Mouse (Mus musculus): ENCODE results near the gene Slc22a4. TPM values are rescaled to one million over a fixed set of nuclear protein-coding genes. Genes with fewer than 3 reads are reported as not detected.
"Not testable (repeated sequence)": the region's sequence is repeated elsewhere in the genome, so short reads cannot be mapped to it uniquely, and the experiment has no call there.

Gene Slc22a4
- polyA plus RNA-seq, 1 experiment from 2014 or later: 2.3 TPM

DNA sequence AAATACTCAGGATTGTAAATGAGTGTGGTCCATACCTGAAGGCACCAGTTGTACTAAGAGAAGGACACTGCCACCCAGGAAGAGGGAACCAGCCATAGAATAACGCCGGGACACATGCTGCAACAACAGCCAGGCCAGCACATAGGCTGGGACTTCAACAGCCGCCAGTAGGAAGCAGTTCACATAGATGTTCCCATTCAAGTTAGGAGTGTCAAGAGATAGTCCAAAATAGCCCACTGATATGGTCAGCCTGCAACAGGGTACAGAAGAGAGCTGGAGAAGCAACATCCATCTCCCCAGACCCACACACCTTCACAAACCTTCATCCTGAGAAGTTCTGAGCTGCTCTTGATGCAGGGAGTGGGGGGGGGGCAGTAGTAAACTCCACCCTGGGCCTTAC lies 73.2 kb downstream of the Slc22a4 start:
- 89% methylated on average over 3 of the region's 3 CpGs for WGBS

GRCm38 (mm10) chr11:53950133-53950532 lies 77.8 kb downstream of the Slc22a4 start:
- ATAC-seq (ENCODE audit: low read depth); H3K4me3 ChIP-seq (ENCODE audit: low read depth, low read length); H3K27me3 ChIP-seq (replicated peaks; ENCODE audit: control insufficient read depth, insufficient read depth, low read length); H3K36me3 ChIP-seq (ENCODE audit: control insufficient read depth, insufficient read depth, low read length); H3K4me1 ChIP-seq (ENCODE audit: control insufficient read depth, insufficient read depth, low read length); H3K9me3 ChIP-seq (ENCODE audit: control insufficient read depth, low read length); H3K4me2 ChIP-seq (ENCODE audit: low read depth, low read length); DNase-seq (ENCODE audit: low spot score); H3K27ac ChIP-seq (replicated peaks; ENCODE audit: low read depth, low read length); H3K9ac ChIP-seq (ENCODE audit: low read depth, low read length): not testable (repeated sequence)
- no CpG with 5 or more reads among the region's 3 CpGs for WGBS

More for the DNA sequence above, 73.2 kb downstream of the Slc22a4 start:
- no peaks in the 10 kb centered on the region for H3K36me3 ChIP-seq (ENCODE audit: control insufficient read depth, insufficient read depth, low read length)
- no peak for ATAC-seq (ENCODE audit: low read depth)
- H3K9me3 ChIP-seq (ENCODE audit: control insufficient read depth, low read length): no peaks in the 10 kb centered on the region
- H3K9ac ChIP-seq (ENCODE audit: low read depth, low read length): no peak overlapping the region
- no peak for DNase-seq (ENCODE audit: low spot score)
- no peaks in the 10 kb centered on the region for H3K4me1 ChIP-seq (ENCODE audit: control insufficient read depth, insufficient read depth, low read length)
- H3K4me2 ChIP-seq (ENCODE audit: low read depth, low read length): no peak overlapping the region
- H3K27me3 ChIP-seq (replicated peaks; ENCODE audit: control insufficient read depth, insufficient read depth, low read length): no peaks in the 10 kb centered on the region
- no peak overlapping the region for H3K27ac ChIP-seq (replicated peaks; ENCODE audit: low read depth, low read length)
- H3K4me3 ChIP-seq (ENCODE audit: low read depth, low read length): no peak overlapping the region

Other genes starting within 250 kb of the Slc22a4 start
- gene Gm12216, start 168.8 kb downstream of the Slc22a4 start, polyA plus RNA-seq (2014; fragmentation: Nextera tagmentation; extraction: Ambion mirVana): 0.47 and 0.63 TPM in 2 replicates
- gene Slc22a5, start 136.4 kb downstream of the Slc22a4 start, polyA plus RNA-seq (2014; fragmentation: Nextera tagmentation; extraction: Ambion mirVana): 9.0 and 10.2 TPM in 2 replicates
- 4.0 and 4.9 TPM in 2 replicates for gene Slc22a21, start 47.8 kb downstream of the Slc22a4 start, polyA plus RNA-seq (2014; fragmentation: Nextera tagmentation; extraction: Ambion mirVana)
- 115 and 132 TPM in 2 replicates for gene Pdlim4, start 40.9 kb upstream of the Slc22a4 start, polyA plus RNA-seq (2014; fragmentation: Nextera tagmentation; extraction: Ambion mirVana)
- gene P4ha2, start 72.0 kb upstream of the Slc22a4 start, polyA plus RNA-seq (2014; fragmentation: Nextera tagmentation; extraction: Ambion mirVana): 107 and 120 TPM in 2 replicates
- not detected in 2 replicates for gene Csf2, start 221.6 kb upstream of the Slc22a4 start, polyA plus RNA-seq (2014; fragmentation: Nextera tagmentation; extraction: Ambion mirVana)
- gene Il3, start 239.2 kb upstream of the Slc22a4 start, polyA plus RNA-seq (2014; fragmentation: Nextera tagmentation; extraction: Ambion mirVana): not detected in 2 replicates